Mouse (Mus musculus): ENCODE results near the gene Nol9. TPM values are rescaled to one million over a fixed set of nuclear protein-coding genes. Genes with fewer than 3 reads are reported as not detected.
A peak's percentile ranks its signal among the peaks of the same experiment; 100 is the strongest.

Nol9 gene
- 1 to 10 TPM; 8.5 to 10.0 TPM for total RNA-seq (2021)
- long read RNA-seq, experiment 1, transcript Nol9-201 (12 exons, 3,722 nt): major isoform, 6 of 7 reads
- long read RNA-seq, experiment 1, partial matches to known transcripts: 1 of 7 reads
- long read RNA-seq, experiment 1, other reads (novel, unspliced or antisense): 0 of 7 reads
- long read RNA-seq, experiment 2, partial matches to known transcripts: 2 of 6 reads
- long read RNA-seq, experiment 2, other reads (novel, unspliced or antisense): 3 of 6 reads

DNA sequence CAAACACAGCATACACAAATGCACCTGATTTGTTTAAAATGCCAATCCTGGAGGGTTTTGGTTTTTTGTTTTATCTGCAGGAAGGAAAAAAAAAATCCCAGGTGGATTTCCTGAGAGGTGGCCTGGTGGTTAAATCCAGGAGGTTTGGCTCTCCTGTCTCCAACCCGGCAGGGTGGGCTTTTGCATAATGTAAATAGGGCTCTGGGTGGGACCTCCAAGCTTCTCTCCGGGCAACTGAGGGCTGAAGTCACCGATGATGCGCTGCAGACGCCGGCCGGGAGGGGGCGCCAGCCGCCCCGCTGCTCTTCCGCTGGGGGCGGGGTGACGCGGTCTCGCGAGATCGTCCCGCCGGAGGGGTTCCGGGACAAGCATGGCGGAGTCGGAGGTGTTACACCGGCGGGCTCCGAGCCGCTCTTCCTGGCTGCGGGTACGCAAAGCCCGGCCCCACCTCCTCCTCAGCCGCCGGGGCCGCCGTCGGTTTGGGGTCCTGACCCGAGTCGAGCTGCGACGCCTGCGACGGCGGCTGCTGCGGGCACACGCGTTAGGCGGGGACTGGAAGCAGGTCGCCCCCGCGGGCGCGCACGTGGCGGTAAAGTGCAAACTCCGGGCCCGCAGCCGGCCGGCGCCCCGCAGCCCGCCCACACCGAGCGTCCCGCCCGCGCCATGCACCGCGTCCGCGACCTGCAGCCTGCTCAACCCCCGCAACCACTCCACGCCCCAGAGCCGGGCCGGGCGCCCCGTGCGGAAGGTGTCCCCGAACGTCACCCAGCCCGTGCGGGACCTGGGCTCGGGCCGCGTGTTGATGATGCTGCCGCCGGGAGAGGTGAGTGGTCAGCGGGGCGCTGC, at the start of gene Nol9:
Nol9 (plus strand) TSS at position 337 of the 846 bp plus-strand sequence.
- peak; percentile 90 to 92 for DNase-seq
- intact Hi-C loops (cut with DNase I): loop anchor here (2.0 kb wide), 2 partner anchors 58 kb away; no protein-coding TSS in a partner anchor

DNA sequence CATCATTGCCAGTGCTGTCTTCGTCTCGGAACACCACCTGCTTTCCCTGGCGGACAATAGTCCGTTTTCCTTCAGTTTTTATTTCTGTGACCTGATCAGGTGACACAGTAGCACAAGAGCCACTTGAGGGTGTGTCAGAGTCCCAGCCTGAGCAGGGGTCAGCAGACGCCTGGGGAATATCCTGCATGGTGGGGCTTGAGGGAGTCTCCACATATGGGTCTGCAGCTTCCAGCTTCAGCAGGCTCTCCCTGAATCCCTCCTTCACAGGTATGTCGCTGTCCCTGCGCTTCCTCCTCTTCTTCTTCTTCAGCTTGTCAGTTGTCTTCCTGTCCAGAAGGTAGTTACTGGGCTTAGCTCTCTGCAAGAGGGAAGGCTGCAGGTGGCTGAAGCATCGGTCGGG, 47.0 kb upstream of the Nol9 start:
- intact Hi-C loops (cut with DNase I): no loop called here

DNA sequence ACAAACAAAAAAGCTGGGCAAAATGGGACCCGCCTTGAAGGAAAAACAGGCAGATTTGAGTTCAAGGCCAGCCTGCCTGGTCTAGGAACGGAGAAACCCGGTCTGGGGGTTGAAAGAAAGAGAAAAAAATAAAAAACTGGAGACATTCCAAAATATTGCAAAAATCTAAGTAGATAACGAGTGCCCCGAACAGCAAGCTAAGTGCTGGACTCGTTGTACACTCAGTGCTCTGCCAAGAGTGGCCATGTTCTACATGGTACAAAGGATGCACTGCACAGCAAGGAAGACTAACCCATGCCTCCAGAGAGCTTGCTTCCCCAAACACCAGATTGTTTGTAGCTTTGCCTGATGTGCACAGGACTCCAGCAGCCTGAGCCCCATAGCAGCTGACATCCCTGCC, 46.1 kb upstream of the Nol9 start:
- intact Hi-C loops (cut with DNase I): no loop called here
- DNase-seq: no peak

More for the DNA sequence above, 47.0 kb upstream of the Nol9 start:
- no peak for DNase-seq

DNA sequence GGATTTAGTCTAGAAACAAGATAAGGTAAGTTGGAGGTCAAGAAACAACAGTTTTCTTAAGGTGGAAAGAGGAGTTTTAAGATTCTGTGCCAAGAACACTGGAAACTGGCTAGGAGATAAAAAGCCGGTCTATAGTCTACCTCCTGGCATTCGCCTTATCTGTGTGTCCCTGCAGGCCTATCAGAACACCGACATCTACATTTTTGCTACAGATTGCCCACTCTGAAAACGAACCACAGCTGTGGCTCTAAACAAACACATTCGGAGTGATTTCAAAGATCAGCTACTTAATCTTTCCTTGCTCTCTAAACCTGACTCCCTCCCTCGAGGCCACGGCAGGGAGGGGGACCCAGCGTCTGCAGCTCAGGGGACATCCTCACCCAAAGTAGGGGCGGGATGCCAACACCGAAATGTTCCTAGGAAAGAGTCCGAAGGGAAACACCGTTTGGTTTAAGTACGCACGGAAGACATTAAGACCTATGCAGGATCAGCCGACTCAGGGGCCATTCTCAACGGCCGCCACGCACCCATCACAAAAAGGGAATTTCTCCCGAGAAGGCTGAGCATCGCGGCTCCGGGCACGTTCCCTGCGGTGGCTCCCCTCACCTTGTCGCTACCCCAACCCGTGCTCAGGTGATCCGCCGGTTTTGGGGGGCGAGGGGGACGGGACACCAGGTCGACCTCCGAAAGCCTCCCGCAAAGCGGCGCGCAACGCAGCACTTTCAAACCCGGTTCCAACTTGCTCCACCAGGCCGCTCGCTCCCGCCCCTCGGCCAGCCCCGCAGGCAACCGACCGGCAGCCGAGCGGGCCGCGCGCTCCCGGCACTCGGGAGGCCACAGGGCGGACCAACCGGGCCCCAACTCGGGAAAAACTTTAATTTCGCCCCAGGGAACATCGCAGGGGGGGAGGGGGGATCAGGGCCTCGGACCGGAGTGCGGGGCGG, 44.6 kb upstream of the Nol9 start:
- DNase-seq: no peak
- intact Hi-C loops (cut with DNase I): no loop called here

DNA sequence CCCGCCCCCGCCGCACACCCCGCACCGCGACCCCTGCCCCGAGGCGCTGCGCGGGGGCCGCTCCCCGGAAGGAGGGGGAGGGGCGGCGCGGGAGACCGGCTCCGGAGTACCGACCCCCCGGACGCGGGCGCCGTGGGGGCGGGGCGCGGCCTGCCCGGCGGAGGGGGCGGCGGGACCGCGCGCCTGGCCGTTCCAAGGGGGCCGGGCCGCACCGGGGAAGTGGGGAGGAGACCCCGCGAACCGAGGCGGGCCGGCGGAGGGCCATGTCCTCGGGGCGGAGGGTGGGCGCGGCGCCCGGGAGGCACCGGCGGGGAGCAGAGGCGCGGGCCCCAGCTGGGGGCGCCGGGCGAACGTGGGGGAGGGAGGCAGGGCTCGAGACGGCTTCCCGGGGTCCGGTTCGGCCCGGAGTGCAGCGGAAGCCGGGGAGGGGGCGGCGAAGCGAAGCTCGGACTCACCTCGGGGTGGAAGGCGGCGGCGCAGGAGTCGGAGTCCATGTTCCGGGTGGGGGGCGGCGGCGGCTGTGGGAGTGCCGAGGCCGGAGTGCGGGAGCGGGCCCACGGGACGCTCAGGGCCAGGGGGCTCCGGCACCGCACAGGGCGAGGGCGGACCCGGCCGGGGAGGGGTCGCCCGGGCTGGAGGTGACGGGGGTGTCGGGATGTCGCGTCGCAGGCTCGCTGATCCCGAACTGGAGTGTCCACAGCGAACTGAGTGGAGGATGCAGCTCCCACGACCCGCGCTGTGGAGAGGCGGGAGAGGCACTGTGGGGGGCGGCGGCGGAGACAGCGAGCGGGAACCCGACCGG, 43.5 kb upstream of the Nol9 start:
- DNase-seq: no peak
- intact Hi-C loops (cut with DNase I): no loop called here

DNA sequence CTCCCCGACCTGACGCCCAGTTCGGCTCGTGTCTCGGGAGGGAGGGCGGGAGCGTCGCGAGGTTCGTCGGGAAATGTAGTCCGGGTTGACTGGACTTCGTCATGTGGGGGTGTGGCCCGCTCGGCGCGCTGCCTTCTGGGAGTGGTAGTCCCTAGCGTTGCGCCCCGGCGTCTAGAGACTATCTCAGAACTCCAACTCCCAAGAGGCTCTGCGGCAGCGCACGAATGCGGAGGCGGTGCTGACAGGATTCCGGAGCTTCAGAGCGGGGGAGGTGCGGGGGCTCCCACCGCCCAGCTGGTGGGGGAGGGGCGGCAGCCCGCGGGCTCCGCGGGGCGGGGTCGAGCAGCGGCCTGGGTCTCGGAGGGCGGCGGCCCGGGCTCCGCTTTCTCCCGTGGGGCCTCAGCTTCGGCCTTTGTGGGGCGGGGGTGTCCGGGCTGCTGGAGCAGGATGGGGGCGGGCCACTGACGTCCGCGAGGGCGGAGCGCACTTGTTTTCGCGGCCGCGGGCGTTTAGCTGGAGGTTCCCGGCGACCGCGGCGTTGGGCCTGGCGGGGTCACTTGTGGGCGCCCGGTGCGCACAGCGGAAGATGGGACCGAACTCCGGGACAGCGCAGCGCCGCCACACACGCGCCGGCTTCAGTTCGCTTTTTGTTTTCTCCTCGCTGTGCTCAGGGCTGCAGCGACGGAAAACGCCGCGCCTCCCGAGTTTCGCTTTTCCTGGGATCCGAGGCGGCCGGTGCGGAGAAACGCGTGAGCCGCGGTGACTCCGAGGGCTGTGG, 42.8 kb upstream of the Nol9 start, which contains the start of gene Phf13:
Phf13 (minus strand) TSS at position 86 of the 778 bp plus-strand sequence.
- peak; percentile 97 to 99 for DNase-seq
- intact Hi-C loops (cut with DNase I): no loop called here

DNA sequence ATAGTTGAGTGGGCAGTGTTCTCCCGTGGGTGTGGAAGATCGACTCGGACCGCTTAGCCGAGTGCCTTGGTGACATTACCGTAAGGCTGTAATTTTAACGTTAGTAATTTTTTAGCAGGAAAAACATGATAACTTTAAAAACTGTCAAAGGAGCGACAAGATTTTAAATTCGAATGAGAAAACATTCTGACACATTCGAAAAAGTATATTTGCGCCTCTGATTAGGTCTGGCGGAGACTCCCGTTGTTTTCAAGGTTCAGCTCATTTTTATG, 42.2 kb upstream of the Nol9 start:
- DNase-seq: no peak
- intact Hi-C loops (cut with DNase I): no loop called here

DNA sequence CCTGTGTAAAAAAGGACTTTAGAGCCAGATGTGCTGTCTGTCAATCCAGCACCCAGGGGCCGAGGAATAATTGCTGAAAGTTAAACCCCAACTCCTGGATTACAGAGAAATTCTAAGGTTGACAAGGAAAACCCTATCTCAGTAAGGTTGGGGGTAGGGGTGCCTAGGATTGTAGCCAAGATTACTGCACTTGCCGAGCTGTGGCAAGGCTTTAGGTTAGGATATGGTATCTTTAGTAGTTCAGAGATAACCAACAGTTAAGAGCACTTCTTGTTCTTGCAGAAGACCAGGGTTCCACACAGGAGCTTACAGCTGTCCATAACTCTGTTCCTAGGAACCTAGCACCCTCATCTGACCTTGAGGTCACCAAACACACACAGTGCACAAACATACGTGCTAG, 41.4 kb upstream of the Nol9 start:
- intact Hi-C loops (cut with DNase I): no loop called here
- no peak for DNase-seq

DNA sequence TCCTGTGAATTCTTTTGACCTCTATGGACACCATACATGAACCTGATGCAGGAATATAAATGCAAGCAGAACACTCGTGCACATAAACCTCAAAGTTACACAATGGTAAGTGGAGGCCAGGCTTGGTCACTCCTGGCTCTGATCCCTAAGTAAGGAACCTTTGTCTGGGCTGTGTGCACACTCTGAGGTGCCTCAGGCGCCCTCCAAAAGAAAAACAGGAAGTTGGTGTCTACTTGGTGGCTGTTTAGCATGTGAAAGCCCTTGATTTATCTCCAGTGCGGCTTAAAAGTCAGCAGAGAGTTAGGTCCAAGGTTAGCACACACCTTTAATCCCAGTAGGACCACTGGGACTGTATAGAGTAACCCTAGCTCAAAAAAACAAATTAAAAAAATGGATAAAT, 39.6 kb upstream of the Nol9 start:
- no peak for DNase-seq
- intact Hi-C loops (cut with DNase I): no loop called here

DNA sequence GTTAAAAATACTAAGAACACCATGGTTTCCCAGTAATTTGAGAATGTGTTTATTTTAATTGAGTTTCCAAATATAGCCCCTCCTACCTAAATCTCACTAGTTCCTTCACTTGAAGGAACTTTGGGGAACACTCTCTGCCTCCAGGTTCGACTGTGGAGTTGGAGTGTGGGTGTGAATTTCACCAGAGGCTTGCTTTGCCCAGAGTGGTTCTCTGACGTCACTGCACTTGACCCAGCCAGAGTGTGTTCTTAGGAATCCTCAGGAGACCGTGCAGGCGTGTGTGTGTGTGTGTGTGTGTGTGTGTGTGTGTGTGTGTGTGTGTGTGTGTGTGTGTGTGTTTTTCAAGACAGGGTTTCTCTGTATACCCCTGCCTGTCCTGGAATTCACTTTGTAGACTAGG, 38.2 kb upstream of the Nol9 start:
- DNase-seq: no peak
- intact Hi-C loops (cut with DNase I): no loop called here

DNA sequence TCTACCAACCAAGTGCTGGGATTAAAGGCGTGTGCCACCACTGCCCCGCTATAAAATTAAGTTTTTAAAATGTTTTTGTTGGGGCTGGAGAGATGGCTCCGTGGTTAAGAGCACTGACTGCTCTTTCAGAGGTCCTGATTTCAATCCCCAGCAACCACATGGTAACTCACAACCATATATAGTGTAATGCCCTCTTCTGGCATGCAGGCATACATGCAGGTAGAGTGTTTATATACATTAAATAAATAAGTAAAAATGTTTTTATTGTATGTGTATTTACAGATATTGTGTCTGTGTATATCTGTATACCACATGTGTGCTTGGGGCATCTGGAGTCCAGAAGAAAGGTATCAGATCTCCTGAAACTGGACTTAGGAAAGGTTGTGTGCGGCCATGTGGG, 37.8 kb upstream of the Nol9 start:
- intact Hi-C loops (cut with DNase I): no loop called here
- no peak for DNase-seq

DNA sequence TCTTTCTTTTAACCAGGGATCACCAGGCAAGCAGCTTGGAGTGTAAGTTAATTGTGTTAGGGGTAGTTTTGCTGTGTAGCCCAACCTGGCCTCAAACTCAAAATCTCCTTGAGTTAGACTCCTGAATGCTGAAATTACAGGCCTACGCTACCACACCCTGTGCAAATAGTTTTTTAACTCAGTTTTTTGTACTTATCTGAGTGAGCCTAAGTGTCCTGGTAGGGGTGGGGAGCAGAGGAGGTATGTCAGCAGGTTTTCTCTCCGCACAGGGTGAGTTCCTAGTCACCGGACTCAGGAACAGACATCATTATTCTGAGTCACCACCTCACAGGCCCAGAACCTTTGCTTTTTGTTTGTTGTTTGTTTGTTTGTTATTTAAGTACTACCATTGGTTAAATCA, 37.1 kb upstream of the Nol9 start:
- no peak for DNase-seq
- intact Hi-C loops (cut with DNase I): no loop called here

DNA sequence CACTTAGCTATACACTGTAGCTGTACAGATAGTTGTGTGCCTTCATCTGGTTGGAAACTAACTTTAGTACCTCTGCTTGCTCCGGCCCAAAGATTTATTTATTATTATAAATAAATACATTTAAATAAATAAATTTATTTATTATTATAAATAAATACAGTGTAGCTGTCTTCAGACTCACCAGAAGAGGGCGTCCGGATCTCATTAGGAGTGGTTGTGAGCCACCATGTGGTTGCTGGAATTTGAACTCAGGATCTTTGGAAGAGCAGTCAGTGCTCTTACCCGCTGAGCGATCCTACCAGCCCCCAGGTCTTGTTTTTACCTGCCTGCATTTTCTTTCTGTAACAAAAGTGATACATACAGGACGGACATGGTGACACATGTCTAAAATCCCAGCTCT, 33.0 kb upstream of the Nol9 start:
- intact Hi-C loops (cut with DNase I): no loop called here
- DNase-seq: no peak

DNA sequence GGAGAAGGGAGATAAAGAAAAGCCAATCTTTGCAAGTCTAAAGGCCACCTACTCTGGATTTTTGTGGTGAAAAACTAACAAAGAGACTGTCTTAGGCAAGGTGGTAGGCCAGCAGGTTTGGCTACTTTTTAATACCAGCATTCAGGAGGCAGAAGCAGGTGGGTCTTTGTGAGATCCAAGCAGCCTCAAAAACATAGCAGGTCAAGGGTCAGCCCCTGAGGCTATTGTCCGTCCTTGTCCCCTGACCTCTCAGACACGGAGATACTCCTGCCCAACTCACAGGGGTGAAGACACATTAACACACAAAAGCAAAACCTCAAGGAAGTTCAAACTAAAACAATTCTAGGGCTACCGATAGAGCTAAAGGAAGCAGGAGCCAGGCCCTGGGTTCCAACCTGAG, 32.3 kb upstream of the Nol9 start:
- intact Hi-C loops (cut with DNase I): no loop called here
- DNase-seq: no peak

DNA sequence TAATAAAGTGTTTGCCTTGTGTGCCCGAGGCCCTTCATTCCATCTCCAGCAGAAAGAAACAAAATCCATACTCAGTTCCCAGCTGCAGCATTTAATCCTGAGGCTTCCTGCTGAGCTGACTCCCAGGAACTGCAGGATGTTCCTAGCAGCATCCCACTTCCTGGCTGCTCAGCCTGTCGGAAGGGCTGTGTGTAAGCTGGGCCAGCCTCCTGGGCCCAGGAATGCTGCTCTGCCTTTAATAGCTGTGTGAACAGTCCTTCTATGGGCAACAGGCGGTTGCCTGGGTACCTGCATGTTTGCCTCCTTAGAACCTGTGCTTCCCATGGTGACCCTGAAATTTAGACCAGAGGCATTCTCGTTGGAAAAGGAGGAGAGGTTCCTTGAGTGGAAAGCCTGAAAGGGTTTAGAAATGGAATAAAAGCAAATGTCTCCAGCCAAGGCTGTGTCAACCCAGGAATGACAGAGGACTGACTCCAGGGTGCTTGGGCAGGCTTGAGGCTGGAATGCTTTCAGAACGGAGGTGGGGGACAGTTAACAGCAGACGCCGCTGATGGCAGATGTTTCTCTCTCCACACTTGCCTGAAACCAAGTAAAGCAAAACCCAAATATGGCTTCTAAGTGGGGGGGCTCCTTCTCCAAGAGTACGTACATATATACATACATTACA, 31.5 kb upstream of the Nol9 start:
- DNase-seq: no peak
- intact Hi-C loops (cut with DNase I): loop anchor here (2.0 kb wide), 1 partner anchor 25 kb away; no protein-coding TSS in a partner anchor

DNA sequence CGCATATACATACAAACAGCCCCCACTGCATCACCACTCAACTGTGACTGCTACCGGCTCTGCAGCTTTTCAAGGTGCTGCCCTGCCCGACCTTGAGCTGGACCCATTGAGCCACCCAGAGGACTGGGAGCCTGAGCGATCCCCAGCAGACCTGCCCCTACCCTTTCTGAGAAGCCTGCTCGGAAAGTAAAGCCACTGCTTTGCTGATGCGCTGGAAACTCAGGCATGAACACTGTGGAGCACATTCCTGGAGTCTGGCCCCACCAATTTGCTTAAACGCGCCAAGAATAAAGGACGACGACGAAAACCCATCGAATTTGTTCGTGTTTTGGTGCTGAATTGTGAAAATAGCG, 31.0 kb upstream of the Nol9 start:
- intact Hi-C loops (cut with DNase I): loop anchor here (2.0 kb wide), 1 partner anchor 25 kb away; no protein-coding TSS in a partner anchor
- peak in 1 of 2 experiments; percentile 43 for DNase-seq

DNA sequence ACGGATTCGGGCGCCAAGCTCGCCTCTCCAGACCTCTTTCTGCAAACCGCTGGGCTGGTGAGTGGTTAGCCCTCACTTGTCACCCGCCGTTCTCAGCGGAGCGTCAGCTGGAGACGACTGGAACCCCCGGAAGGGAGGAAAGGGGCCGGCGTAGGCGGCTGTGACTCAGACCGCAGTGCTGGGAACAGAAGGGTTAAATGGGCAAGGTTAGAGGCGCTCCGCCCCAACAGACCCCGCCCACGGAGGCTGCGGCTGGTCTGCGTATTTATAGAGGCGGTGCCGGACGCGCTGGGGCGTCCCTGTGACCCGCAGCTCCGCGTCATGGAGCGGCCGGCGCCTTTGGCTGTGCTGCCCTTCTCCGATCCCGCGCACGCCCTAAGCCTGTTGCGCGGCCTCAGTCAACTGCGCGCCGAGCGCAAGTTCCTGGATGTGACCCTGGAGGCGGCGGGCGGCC, 30.5 kb upstream of the Nol9 start, which contains the start of gene Klhl21:
Klhl21 (plus strand) TSS at position 182 of the 454 bp plus-strand sequence.
- intact Hi-C loops (cut with DNase I): loop anchor here (2.0 kb wide), 1 partner anchor 26 kb away; no protein-coding TSS in a partner anchor
- DNase-seq: peak; percentile 94 to 95
